Mouse (Mus musculus) small intestine, adult 2 months (tissue): ENCODE data around the gene AC141477.1. TPM values are rescaled to one million over a fixed set of nuclear protein-coding genes. Genes with fewer than 3 reads are reported as not detected.

Source experiments
- H3K27ac ChIP-seq: fragments of 200-500 bp; 2 replicates; pipeline ENCODE4 v1.5.1; 2012; ENCODE audit warnings: low read depth, low read length, control low read depth, inconsistent platforms; ENCODE audit not compliant: insufficient read depth
- H3K27me3 ChIP-seq: fragments of 200-500 bp; 2 replicates; pipeline ENCODE4 v1.6.1; 2012; ENCODE audit warnings: mild to moderate bottlenecking, moderate library complexity, low read length, inconsistent platforms; ENCODE audit not compliant: control insufficient read depth, insufficient read depth
- H3K36me3 ChIP-seq: fragments of 200-500 bp; 2 replicates; pipeline ENCODE4 v1.6.1; 2012; ENCODE audit warnings: mild to moderate bottlenecking, low read length, control low read depth, inconsistent platforms; ENCODE audit not compliant: control insufficient read depth, insufficient read depth
- H3K4me1 ChIP-seq: fragments of 200-500 bp; 2 replicates; pipeline ENCODE4 v1.6.1; 2012; ENCODE audit warnings: low read length, inconsistent platforms, mixed read lengths; ENCODE audit not compliant: control insufficient read depth, insufficient read depth, insufficient read length
- H3K4me3 ChIP-seq: fragments of 200-500 bp; 2 replicates; pipeline ENCODE4 v1.5.1; 2012; ENCODE audit warnings: low read depth, mild to moderate bottlenecking, control low read depth, inconsistent platforms, low read length, moderate library complexity
- CTCF ChIP-seq: fragments of 200-500 bp; IDR thresholded peaks from 2 replicates; pipeline ENCODE4 v1.5.1; 2012; ENCODE audit warnings: low read depth, mild to moderate bottlenecking, control low read depth, inconsistent platforms, low read length, moderate library complexity, mixed read lengths; ENCODE audit not compliant: insufficient replicate concordance, insufficient read length; ENCODE audit errors: extremely low read depth
- POLR2A ChIP-seq: fragments of 200-500 bp; IDR thresholded peaks from 2 replicates; pipeline ENCODE4 v1.6.1; 2012; ENCODE audit warnings: low read depth, mild to moderate bottlenecking, control low read depth, inconsistent platforms, low read length, moderate library complexity
- WGBS: fragments of 180-500 bp; shearing (Covaris S2); methylation state at CpG from one replicate; pipeline ENCODE4 v1.1.7; 2018; 5-methylcytosine and 5-hydroxymethylcytosine counted together
- polyA plus RNA-seq: library from polyadenylated mRNA; depleted of rRNA; stranded (reverse); fragments of >200 nt; gene quantifications from 2 replicates; pipeline ENCODE4 v1.2.3, GENCODE M21; 2012; rRNA removed

AC141477.1 gene
- polyA plus RNA-seq, 1 experiment = not detected

DNA sequence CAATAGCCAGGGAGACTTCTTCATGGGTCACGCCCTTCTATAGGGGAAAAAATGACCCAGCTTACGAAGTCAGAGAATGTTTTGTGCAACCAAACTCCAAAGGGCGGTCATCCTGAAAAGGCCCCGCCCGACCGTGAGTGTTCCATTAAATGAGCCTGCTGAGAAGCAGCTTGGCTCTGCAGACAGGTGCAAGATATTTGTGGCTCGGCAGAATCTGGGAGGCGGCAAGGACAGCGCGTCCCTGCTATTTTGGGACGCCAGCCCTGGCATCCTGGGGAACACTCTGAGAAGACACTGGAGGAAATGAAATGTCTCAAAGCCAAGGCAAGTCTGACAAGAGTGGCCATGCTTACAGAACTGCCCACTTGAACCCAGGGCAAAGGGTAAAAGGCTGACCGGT, 23.4 kb downstream of the AC141477.1 start:
- no peaks in the 10 kb centered on the region for H3K27me3 ChIP-seq
- no peak overlapping the region for H3K4me3 ChIP-seq
- TF ChIP-seq CTCF = no peak
- peaks cover 70% of the 10 kb centered on the region for H3K36me3 ChIP-seq
- H3K4me1 ChIP-seq = no peaks in the 10 kb centered on the region
- 83% methylated on average over 12 of the region's 12 CpGs for WGBS
- H3K27ac ChIP-seq = no peak overlapping the region

DNA sequence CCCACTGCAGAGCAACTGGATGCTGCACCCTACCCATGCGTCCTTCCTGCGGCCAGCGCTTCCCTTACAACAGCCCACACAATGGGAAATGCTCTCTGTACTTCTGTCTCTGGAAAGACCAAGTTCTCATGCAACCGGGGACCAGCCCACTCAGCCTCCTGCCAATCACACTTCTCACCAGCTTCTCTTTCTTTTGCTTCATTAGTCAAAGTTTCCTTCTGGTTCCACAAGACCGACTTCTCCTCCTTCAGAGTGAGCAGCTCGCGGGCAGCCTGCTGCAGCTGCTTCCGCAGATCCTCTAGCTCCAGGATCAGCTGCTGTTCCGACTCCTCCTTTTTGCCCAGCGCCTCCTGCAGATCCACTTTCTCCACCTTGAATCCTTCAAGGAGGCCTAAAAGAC, 31.7 kb downstream of the AC141477.1 start:
- peaks cover 73% of the 10 kb centered on the region for H3K36me3 ChIP-seq
- WGBS = 94% methylated on average over 10 of the region's 10 CpGs
- no peak overlapping the region for H3K4me3 ChIP-seq
- H3K27ac ChIP-seq = no peak overlapping the region
- H3K27me3 ChIP-seq = no peaks in the 10 kb centered on the region
- no peaks in the 10 kb centered on the region for H3K4me1 ChIP-seq
- TF ChIP-seq POLR2A (no peak), CTCF (no peak)

GRCm38 (mm10) chr10:76392596-76392995, 47.6 kb downstream of the AC141477.1 start:
- H3K4me1 ChIP-seq = no peaks in the 10 kb centered on the region
- no peak overlapping the region for H3K4me3 ChIP-seq
- H3K36me3 ChIP-seq = peaks cover 51% of the 10 kb centered on the region
- H3K27ac ChIP-seq = no peak overlapping the region
- no peak for TF ChIP-seq POLR2A
- TF ChIP-seq CTCF = no peak
- 95% methylated on average over 12 of the region's 12 CpGs for WGBS
- H3K27me3 ChIP-seq = no peaks in the 10 kb centered on the region

GRCm38 (mm10) chr10:76391786-76392185, 48.5 kb downstream of the AC141477.1 start:
- Histone ChIP-seq H3K4me3 (no peak overlapping the region), H3K4me1 (no peaks in the 10 kb centered on the region), H3K36me3 (peaks cover 53% of the 10 kb centered on the region), H3K27me3 (no peaks in the 10 kb centered on the region), H3K27ac (no peak overlapping the region)
- 94% methylated on average over 9 of the region's 9 CpGs for WGBS
- TF ChIP-seq CTCF (peak; percentile 63; the same call in 1 of the 2 replicates), POLR2A (no peak)

DNA sequence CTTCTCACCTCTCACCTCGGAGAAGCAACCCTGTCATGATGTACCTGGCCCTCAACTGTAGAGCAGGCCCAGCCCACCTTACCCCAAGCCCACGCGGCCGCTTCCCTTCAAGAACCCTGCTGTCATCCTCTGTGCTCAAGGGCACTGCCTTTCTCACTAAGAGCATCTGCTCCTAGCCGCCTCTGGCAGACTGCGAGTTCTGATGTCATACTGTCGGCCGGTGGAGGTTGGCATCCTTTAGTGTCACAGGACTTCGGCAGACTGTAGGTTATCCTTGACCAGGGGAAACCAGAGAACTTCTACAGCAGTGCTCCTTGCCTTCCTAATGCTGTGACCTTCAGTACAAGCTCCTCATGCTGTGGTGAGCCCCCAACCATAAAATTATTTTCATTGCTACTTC, 49.1 kb downstream of the AC141477.1 start:
- no peak overlapping the region for H3K27ac ChIP-seq
- 98% methylated on average over 9 of the region's 9 CpGs for WGBS
- no peaks in the 10 kb centered on the region for H3K27me3 ChIP-seq
- TF ChIP-seq POLR2A (no peak), CTCF (no peak)
- no peaks in the 10 kb centered on the region for H3K4me1 ChIP-seq
- H3K4me3 ChIP-seq = no peak overlapping the region
- peaks cover 54% of the 10 kb centered on the region for H3K36me3 ChIP-seq

Other genes with a start within 250 kb of the AC141477.1 start
- gene Prmt2, start 202.6 kb downstream of the AC141477.1 start, polyA plus RNA-seq = 13.2 and 24.2 TPM in 2 replicates
- 0.50 and 0.66 TPM in 2 replicates for gene S100b, start 186.6 kb downstream of the AC141477.1 start, polyA plus RNA-seq
- gene Dip2a, start 95.2 kb downstream of the AC141477.1 start, polyA plus RNA-seq = 9.6 and 15.5 TPM in 2 replicates
- 7.3 and 12.4 TPM in 2 replicates for gene Pcnt, start 2.3 kb upstream of the AC141477.1 start, polyA plus RNA-seq
- not detected in 2 replicates for gene 2610028H24Rik, start 8.6 kb upstream of the AC141477.1 start, polyA plus RNA-seq
- gene Mcm3ap, start 28.5 kb upstream of the AC141477.1 start, polyA plus RNA-seq = 5.1 and 9.1 TPM in 2 replicates
- 0.65 and 2.1 TPM in 2 replicates for gene Ybey, start 28.7 kb upstream of the AC141477.1 start, polyA plus RNA-seq
- gene Lss, start 91.1 kb upstream of the AC141477.1 start, polyA plus RNA-seq = 9.6 and 16.0 TPM in 2 replicates
- gene Spatc1l, start 121.8 kb upstream of the AC141477.1 start, polyA plus RNA-seq = 0.11 TPM in 1 of 2 replicates, not detected in the other
- not detected in 2 replicates for gene Ftcd, start 135.2 kb upstream of the AC141477.1 start, polyA plus RNA-seq
- 59.3 and 120 TPM in 2 replicates for gene Col6a2, start 183.2 kb upstream of the AC141477.1 start, polyA plus RNA-seq